Mouse (Mus musculus): Measurements from ENCODE around the gene Lypd3. TPM values are rescaled to one million over a fixed set of nuclear protein-coding genes. Genes with fewer than 3 reads are reported as not detected.

Lypd3 gene
- 1.0 and 1.2 TPM in 2 replicates for polyA plus RNA-seq (2015; fragmentation: Nextera tagmentation; extraction: Ambion mirVana)

GRCm38 (mm10) chr7:24636264-24636663 is at the start of gene Lypd3:
Gene Lypd3 (plus strand): TSS chr7:24636550.
- Histone ChIP-seq H3K9me3 (replicated peaks) (no peaks in the 10 kb centered on the region), H3K9ac (no peak within 1 kb of the TSS), H3K4me2 (peak within 1 kb of the TSS; percentile 73), H3K27ac (no peak within 1 kb of the TSS), H3K36me3 (no peaks in the 10 kb centered on the region), H3K4me1 (peaks cover 31% of the 10 kb centered on the region), H3K27me3 (peaks cover 58% of the 10 kb centered on the region), H3K4me3 (replicated peaks) (peak within 1 kb of the TSS; percentile 48)
- 13% methylated on average over 15 of the region's 15 CpGs for WGBS
- no peak for ATAC-seq (replicated peaks; ENCODE audit: low FRiP score)

DNA sequence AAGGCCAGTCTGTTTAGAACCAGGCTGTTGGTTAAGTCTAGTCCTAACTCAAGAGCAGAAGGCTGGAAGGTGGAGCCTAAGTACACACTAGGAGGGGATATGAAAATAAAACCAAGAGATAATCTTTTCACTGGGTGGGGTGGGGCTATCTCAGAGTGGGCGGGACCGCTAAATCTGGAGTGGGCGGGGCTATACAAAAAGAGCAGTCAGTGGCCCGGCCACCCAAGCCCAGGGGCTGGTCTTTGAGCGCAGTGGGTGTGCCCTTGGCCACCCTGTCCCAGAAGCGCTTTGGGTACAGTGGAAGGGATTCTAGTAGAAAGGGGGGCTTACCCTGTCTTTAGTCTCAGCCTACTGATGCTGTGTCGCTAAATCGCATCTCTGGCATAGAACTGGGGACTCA is 49.5 kb upstream of the Lypd3 start:
- no peak overlapping the region for H3K27ac ChIP-seq
- WGBS: 8% methylated on average over 8 of the region's 8 CpGs
- H3K27me3 ChIP-seq: peaks cover 26% of the 10 kb centered on the region
- peak overlapping the region; percentile 57 for H3K4me3 ChIP-seq (replicated peaks)
- peaks cover 21% of the 10 kb centered on the region for H3K4me1 ChIP-seq
- no peak overlapping the region for H3K9ac ChIP-seq
- H3K9me3 ChIP-seq (replicated peaks): 0 out of 2 replicates have a peak, but pooled peaks cover 3% of the 10 kb centered on the region
- peak overlapping the region; percentile 85 for H3K4me2 ChIP-seq
- no peaks in the 10 kb centered on the region for H3K36me3 ChIP-seq
- ATAC-seq (replicated peaks; ENCODE audit: low FRiP score): peak; percentile 61

GRCm38 (mm10) chr7:24587330-24588105 is 48.8 kb upstream of the Lypd3 start, which contains the start of the genes Ethe1 and Zfp575:
Gene Ethe1 (plus strand): TSS chr7:24587543.
Gene Zfp575 (minus strand): TSS chr7:24587641.
- H3K4me3 ChIP-seq (replicated peaks): peak within 1 kb of the TSS; percentile 57
- H3K27ac ChIP-seq: peak within 1 kb of the TSS; percentile 51; the same call in 1 of the 2 replicates
- H3K4me2 ChIP-seq: peak within 1 kb of the TSS; percentile 85
- WGBS: 7% methylated on average over 30 of the region's 30 CpGs
- ATAC-seq (replicated peaks; ENCODE audit: low FRiP score): peak; percentile 17
- peak within 1 kb of the TSS; percentile 66 for H3K9ac ChIP-seq
- peaks cover 28% of the 10 kb centered on the region for H3K4me1 ChIP-seq
- H3K36me3 ChIP-seq: no peaks in the 10 kb centered on the region
- H3K27me3 ChIP-seq: peaks cover 26% of the 10 kb centered on the region
- H3K9me3 ChIP-seq (replicated peaks): 0 out of 2 replicates have a peak, but pooled peaks cover 3% of the 10 kb centered on the region

- Histone ChIP-seq H3K27me3 (peaks cover 26% of the 10 kb centered on the region), H3K4me1 (peaks cover 36% of the 10 kb centered on the region), H3K4me3 (replicated peaks) (no peak overlapping the region), H3K27ac (no peak overlapping the region), H3K9ac (no peak overlapping the region), H3K36me3 (no peaks in the 10 kb centered on the region), H3K9me3 (replicated peaks) (0 out of 2 replicates have a peak, but pooled peaks cover 3% of the 10 kb centered on the region), H3K4me2 (no peak overlapping the region)
- ATAC-seq (replicated peaks; ENCODE audit: low FRiP score): no peak
- WGBS: 67% methylated on average over 13 of the region's 13 CpGs
Observed at GRCm38 (mm10) chr7:24588336-24588735, 48.0 kb upstream of the Lypd3 start.

DNA sequence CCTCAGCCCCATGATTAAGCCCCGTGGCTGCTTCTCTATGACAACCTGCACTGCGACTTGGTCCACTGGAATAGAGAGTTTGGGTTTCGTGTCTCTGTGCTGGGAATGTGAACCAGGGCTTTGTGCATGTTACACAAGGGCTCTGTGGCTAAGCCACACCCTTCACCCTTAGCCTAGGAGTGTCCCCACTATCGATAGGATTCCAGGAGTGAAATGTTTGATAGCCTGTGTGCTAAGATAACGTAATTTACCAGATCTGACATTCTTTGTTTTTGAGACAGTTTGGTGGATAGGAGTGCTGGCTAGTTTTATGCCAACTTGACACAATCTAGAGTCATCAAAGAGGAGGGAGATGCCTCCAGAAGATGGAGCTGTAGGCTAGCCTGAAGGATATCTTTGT is 44.6 kb upstream of the Lypd3 start:
- H3K36me3 ChIP-seq: no peaks in the 10 kb centered on the region
- no peak overlapping the region for H3K4me2 ChIP-seq
- no peak overlapping the region for H3K4me3 ChIP-seq (replicated peaks)
- peaks cover 3% of the 10 kb centered on the region for H3K27me3 ChIP-seq
- H3K9ac ChIP-seq: no peak overlapping the region
- peak overlapping the region; percentile 75 for H3K27ac ChIP-seq
- 64% methylated on average over 5 of the region's 5 CpGs for WGBS
- H3K9me3 ChIP-seq (replicated peaks): no peaks in the 10 kb centered on the region
- ATAC-seq (replicated peaks; ENCODE audit: low FRiP score): no peak
- H3K4me1 ChIP-seq: peaks cover 49% of the 10 kb centered on the region

DNA sequence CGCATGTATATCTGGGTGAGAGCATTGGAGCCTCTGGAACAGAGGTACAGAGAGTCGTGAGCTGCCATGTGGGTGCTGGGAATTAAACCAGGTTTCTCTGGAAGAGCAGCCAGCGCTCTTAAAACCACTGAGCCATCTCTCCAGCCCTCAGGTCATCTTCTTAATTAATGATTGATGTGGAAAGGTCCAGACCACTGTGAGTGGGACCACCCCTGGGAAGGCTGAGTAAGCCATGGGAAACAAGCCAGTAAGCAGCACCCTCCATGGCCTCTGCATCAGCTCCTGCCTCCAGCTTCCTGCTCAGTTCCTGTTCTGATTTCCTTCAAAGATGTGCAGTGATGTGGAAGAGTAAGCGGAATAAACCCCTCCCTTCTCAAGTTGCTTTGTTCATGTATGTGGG is 44.2 kb upstream of the Lypd3 start:
- no peaks in the 10 kb centered on the region for H3K9me3 ChIP-seq (replicated peaks)
- peak; percentile 68 for ATAC-seq (replicated peaks; ENCODE audit: low FRiP score)
- WGBS: 40% methylated on average over 4 of the region's 4 CpGs
- H3K4me2 ChIP-seq: no peak overlapping the region
- no peaks in the 10 kb centered on the region for H3K36me3 ChIP-seq
- H3K4me1 ChIP-seq: peaks cover 44% of the 10 kb centered on the region
- H3K9ac ChIP-seq: no peak overlapping the region
- H3K27me3 ChIP-seq: no peaks in the 10 kb centered on the region; the same call in 1 of the 2 replicates
- no peak overlapping the region for H3K4me3 ChIP-seq (replicated peaks)
- peak overlapping the region; percentile 75 for H3K27ac ChIP-seq

DNA sequence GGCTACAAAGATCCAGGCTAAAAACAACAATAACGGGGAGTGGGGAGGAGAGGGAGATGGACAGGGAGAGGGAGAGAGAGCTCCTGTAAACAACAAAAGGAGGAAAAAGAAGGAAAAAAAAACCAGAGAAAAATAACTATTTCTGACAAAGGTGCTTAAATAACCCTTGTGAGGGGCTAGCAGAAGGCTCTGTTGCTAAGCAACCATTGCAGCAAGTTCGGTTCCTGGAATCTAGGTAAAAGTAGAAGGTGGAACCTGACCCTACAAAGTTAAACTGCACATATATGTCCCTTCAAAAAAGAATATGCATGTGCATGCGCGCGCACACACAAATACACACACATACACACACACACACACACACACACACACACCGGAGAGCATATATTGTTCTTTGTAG is 43.6 kb upstream of the Lypd3 start:
- Histone ChIP-seq H3K36me3 (no peaks in the 10 kb centered on the region), H3K27me3 (no peaks in the 10 kb centered on the region), H3K9ac (no peak overlapping the region), H3K4me3 (replicated peaks) (no peak overlapping the region), H3K9me3 (replicated peaks) (no peaks in the 10 kb centered on the region), H3K4me2 (no peak overlapping the region), H3K4me1 (peaks cover 38% of the 10 kb centered on the region), H3K27ac (peak overlapping the region; percentile 75)
- WGBS: 75% methylated on average over 6 of the region's 6 CpGs
- no peak for ATAC-seq (replicated peaks; ENCODE audit: low FRiP score)

DNA sequence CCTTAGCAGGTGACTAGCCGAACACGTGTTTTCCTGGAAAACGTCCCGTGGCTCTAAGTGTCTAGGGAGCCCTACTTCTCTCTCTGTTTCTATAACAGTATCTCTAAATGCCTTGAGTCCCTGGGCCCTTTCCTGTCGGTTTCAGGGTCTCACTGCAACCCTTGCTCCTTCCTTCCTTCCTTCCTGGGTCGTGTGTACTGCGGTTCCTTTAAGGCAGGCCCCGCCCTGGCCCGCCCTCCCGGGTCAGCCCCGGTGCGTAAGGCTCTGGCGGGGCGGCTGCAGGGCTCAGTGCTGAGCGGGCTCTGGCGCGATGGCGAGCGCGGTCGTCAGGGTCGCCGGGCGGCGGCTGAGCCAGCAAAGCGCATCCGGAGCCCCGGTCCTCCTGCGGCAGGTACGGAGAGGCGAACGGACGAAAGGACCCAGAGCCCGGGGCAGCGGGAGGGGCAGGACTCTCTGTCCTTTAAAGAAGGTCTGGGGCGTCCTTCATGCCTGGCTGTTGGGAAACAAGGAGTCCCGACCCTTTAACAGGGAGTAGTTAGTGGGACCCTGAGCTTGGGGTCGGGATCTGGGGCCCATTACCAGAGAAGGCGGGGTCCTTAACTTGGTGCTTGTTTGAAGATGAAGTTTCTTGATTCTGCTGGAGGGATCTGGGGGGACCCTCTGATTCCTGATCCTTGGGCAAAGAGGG is 42.6 kb upstream of the Lypd3 start:
- peak; percentile 92 for ATAC-seq (replicated peaks; ENCODE audit: low FRiP score)
- WGBS: 2% methylated on average over 39 of the region's 39 CpGs
- H3K27me3 ChIP-seq: no peaks in the 10 kb centered on the region

GRCm38 (mm10) chr7:24594309-24594803 is 42.0 kb upstream of the Lypd3 start:
- 5% methylated on average over 13 of the region's 13 CpGs for WGBS
- no peaks in the 10 kb centered on the region for H3K9me3 ChIP-seq (replicated peaks)
- H3K4me3 ChIP-seq (replicated peaks): peak overlapping the region; percentile 76
- H3K27me3 ChIP-seq: no peaks in the 10 kb centered on the region
- H3K27ac ChIP-seq: peak overlapping the region; percentile 63; the same call in 1 of the 2 replicates
- H3K4me2 ChIP-seq: peak overlapping the region; percentile 82
- peak overlapping the region; percentile 70 for H3K9ac ChIP-seq
- no peaks in the 10 kb centered on the region for H3K36me3 ChIP-seq
- H3K4me1 ChIP-seq: peaks cover 33% of the 10 kb centered on the region
- ATAC-seq (replicated peaks; ENCODE audit: low FRiP score): 0 out of 2 replicates have a peak, but pooled peaks have one; percentile 8

More for the DNA sequence above, 42.6 kb upstream of the Lypd3 start:
- Histone ChIP-seq H3K4me2 (peak overlapping the region; percentile 82), H3K4me3 (replicated peaks) (peak overlapping the region; percentile 76), H3K9ac (peak overlapping the region; percentile 70), H3K9me3 (replicated peaks) (no peaks in the 10 kb centered on the region), H3K4me1 (peaks cover 33% of the 10 kb centered on the region), H3K27ac (peak overlapping the region; percentile 63; the same call in 1 of the 2 replicates), H3K36me3 (no peaks in the 10 kb centered on the region)

- peak overlapping the region; percentile 76; the same call in 1 of the 2 replicates for H3K4me3 ChIP-seq (replicated peaks)
- H3K27me3 ChIP-seq: no peaks in the 10 kb centered on the region
- no peaks in the 10 kb centered on the region for H3K36me3 ChIP-seq
- no peak overlapping the region for H3K27ac ChIP-seq
- WGBS: 88% methylated on average over 2 of the region's 2 CpGs
- ATAC-seq (replicated peaks; ENCODE audit: low FRiP score): no peak
- peak overlapping the region; percentile 82; the same call in 1 of the 2 replicates for H3K4me2 ChIP-seq
- no peaks in the 10 kb centered on the region for H3K9me3 ChIP-seq (replicated peaks)
- peaks cover 33% of the 10 kb centered on the region for H3K4me1 ChIP-seq
- H3K9ac ChIP-seq: no peak overlapping the region
Observed at GRCm38 (mm10) chr7:24595464-24595863, 40.9 kb upstream of the Lypd3 start.

DNA sequence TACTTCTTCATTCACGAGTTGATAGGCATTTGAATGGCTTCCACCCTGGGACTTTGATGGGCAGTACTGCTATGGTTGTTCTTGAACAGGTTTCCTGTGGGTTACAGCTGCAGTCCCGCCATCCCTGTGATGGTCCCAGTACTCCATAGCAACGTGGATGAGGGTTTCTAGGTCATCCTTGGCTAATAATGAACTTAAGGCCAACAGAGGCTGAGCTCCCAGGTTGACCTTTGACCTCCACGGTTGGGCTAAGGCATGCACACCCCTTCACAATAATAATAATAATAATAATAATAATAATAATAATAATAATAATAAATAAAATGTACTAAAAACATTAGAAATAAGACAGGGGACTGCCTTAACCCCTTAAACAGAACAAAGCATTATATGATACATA is 38.2 kb upstream of the Lypd3 start:
- WGBS: 73% methylated on average over 4 of the region's 4 CpGs
- Histone ChIP-seq H3K36me3 (no peaks in the 10 kb centered on the region), H3K4me2 (no peak overlapping the region), H3K9ac (no peak overlapping the region), H3K27me3 (no peaks in the 10 kb centered on the region), H3K27ac (no peak overlapping the region), H3K4me3 (replicated peaks) (no peak overlapping the region), H3K4me1 (peaks cover 23% of the 10 kb centered on the region), H3K9me3 (replicated peaks) (no peaks in the 10 kb centered on the region)
- ATAC-seq (replicated peaks; ENCODE audit: low FRiP score): no peak
